Mouse (Mus musculus): Measurements from ENCODE around the gene Rimbp2. TPM values are rescaled to one million over a fixed set of nuclear protein-coding genes. Genes with fewer than 3 reads are reported as not detected.

The Rimbp2 gene
- total and polyA plus RNA-seq, 3 experiments: not detected

- Histone ChIP-seq H3K9ac (ENCODE audit: control insufficient read depth, low read depth, low read length, poor library complexity, severe bottlenecking) (no peak overlapping the region), H3K4me1 (ENCODE audit: control insufficient read depth in 1 of 2, insufficient read depth in 2 of 2, low read length in 2 of 2) (no peaks in the 10 kb centered on the region), H3K9me3 (replicated peaks; ENCODE audit: insufficient read depth, low read length) (no peaks in the 10 kb centered on the region), H3K27me3 (ENCODE audit: control insufficient read depth in 1 of 2, insufficient read depth in 2 of 2, low read length in 2 of 2) (no peaks in the 10 kb centered on the region), H3K79me2 (ENCODE audit: control insufficient read depth, insufficient read depth, low read length, poor library complexity) (no peaks in the 10 kb centered on the region), H3K27ac (ENCODE audit: control insufficient read depth, low read depth, low read length) (no peak overlapping the region), H3K4me3 (ENCODE audit: control insufficient read depth in 1 of 2, insufficient read depth in 1 of 2, low read depth in 2 of 2, low read length in 2 of 2) (no peak overlapping the region), H3K36me3 (ENCODE audit: control insufficient read depth in 1 of 2, insufficient read depth in 2 of 2, low read length in 2 of 2) (no peaks in the 10 kb centered on the region)
- DNase-seq (ENCODE audit: low read depth, low spot score): no peak
- TF ChIP-seq USF2 (IDR thresholded peaks at IDR 0.05; ENCODE audit: borderline replicate concordance in 1 of 2, insufficient read depth in 1 of 2, low read depth in 1 of 2, low read length in 2 of 2) (no peak), MAFK (IDR thresholded peaks at IDR 0.05; ENCODE audit: borderline replicate concordance, low read depth, low read length) (no peak), CTCF (IDR thresholded peaks at IDR 0.05 in 2 of 3, conservative IDR thresholded peaks at IDR 0.05 in 1 of 3; ENCODE audit: control insufficient read depth in 1 of 3, insufficient read depth in 1 of 3, low read depth in 2 of 3, low read length in 3 of 3, poor library complexity in 1 of 3, severe bottlenecking in 1 of 3) (no peak), GABPA (IDR thresholded peaks at IDR 0.05; ENCODE audit: low read depth, low read length) (no peak)
These were observed 12.8 kb downstream of the Rimbp2 start for GRCm38 (mm10) chr5:128940436-128940835.

- H3K36me3 ChIP-seq (ENCODE audit: control insufficient read depth in 1 of 2, insufficient read depth in 2 of 2, low read length in 2 of 2): no peaks in the 10 kb centered on the region
- no peaks in the 10 kb centered on the region for H3K9me3 ChIP-seq (replicated peaks; ENCODE audit: insufficient read depth, low read length)
- H3K27ac ChIP-seq (ENCODE audit: control insufficient read depth, low read depth, low read length): no peak overlapping the region
- no peaks in the 10 kb centered on the region for H3K27me3 ChIP-seq (ENCODE audit: control insufficient read depth in 1 of 2, insufficient read depth in 2 of 2, low read length in 2 of 2)
- no peaks in the 10 kb centered on the region for H3K79me2 ChIP-seq (ENCODE audit: control insufficient read depth, insufficient read depth, low read length, poor library complexity)
- DNase-seq (ENCODE audit: low read depth, low spot score): no peak
- H3K9ac ChIP-seq (ENCODE audit: control insufficient read depth, low read depth, low read length, poor library complexity, severe bottlenecking): no peak overlapping the region
- H3K4me3 ChIP-seq (ENCODE audit: control insufficient read depth in 1 of 2, insufficient read depth in 1 of 2, low read depth in 2 of 2, low read length in 2 of 2): no peak overlapping the region
- no peaks in the 10 kb centered on the region for H3K4me1 ChIP-seq (ENCODE audit: control insufficient read depth in 1 of 2, insufficient read depth in 2 of 2, low read length in 2 of 2)
- no peak for TF ChIP-seq BHLHE40 (IDR thresholded peaks at IDR 0.05; ENCODE audit: borderline replicate concordance, low read depth, low read length)
- TF ChIP-seq HCFC1 (IDR thresholded peaks at IDR 0.05; ENCODE audit: low read depth, low read length): no peak
- no peak for TF ChIP-seq ETS1 (IDR thresholded peaks at IDR 0.05; ENCODE audit: low read depth, low read length)
- TF ChIP-seq TCF12 (IDR thresholded peaks at IDR 0.05; ENCODE audit: low read depth, low read length): no peak
- TF ChIP-seq RAD21 (IDR thresholded peaks at IDR 0.05; ENCODE audit: low read depth, low read length): no peak
- TF ChIP-seq SMC3 (IDR thresholded peaks at IDR 0.05; ENCODE audit: low read depth, low read length): no peak
- TF ChIP-seq POLR2AphosphoS5 (IDR thresholded peaks at IDR 0.05; ENCODE audit: borderline replicate concordance, low read depth, low read length): no peak
- TF ChIP-seq KAT2A (conservative IDR thresholded peaks at IDR 0.05; ENCODE audit: low read depth, low read length): no peak
These were observed 17.9 kb downstream of the Rimbp2 start for GRCm38 (mm10) chr5:128935359-128935899.

GRCm38 (mm10) chr5:128932776-128933175, 20.5 kb downstream of the Rimbp2 start:
- no peaks in the 10 kb centered on the region for H3K79me2 ChIP-seq (ENCODE audit: control insufficient read depth, insufficient read depth, low read length, poor library complexity)
- no peaks in the 10 kb centered on the region for H3K27me3 ChIP-seq (ENCODE audit: control insufficient read depth in 1 of 2, insufficient read depth in 2 of 2, low read length in 2 of 2)
- H3K36me3 ChIP-seq (ENCODE audit: control insufficient read depth in 1 of 2, insufficient read depth in 2 of 2, low read length in 2 of 2): no peaks in the 10 kb centered on the region
- H3K9ac ChIP-seq (ENCODE audit: control insufficient read depth, low read depth, low read length, poor library complexity, severe bottlenecking): no peak overlapping the region
- no peak overlapping the region for H3K27ac ChIP-seq (ENCODE audit: control insufficient read depth, low read depth, low read length)
- no peaks in the 10 kb centered on the region for H3K4me1 ChIP-seq (ENCODE audit: control insufficient read depth in 1 of 2, insufficient read depth in 2 of 2, low read length in 2 of 2)
- no peak for TF ChIP-seq HCFC1 (IDR thresholded peaks at IDR 0.05; ENCODE audit: low read depth, low read length)
- no peak for TF ChIP-seq ELF1 (IDR thresholded peaks at IDR 0.05; ENCODE audit: low read depth, low read length)
- TF ChIP-seq TCF12 (IDR thresholded peaks at IDR 0.05; ENCODE audit: low read depth, low read length): no peak
- no peak for TF ChIP-seq CHD1 (IDR thresholded peaks at IDR 0.05; ENCODE audit: low read depth, low read length)
- no peak overlapping the region for H3K4me3 ChIP-seq (ENCODE audit: control insufficient read depth in 1 of 2, insufficient read depth in 1 of 2, low read depth in 2 of 2, low read length in 2 of 2)
- no peaks in the 10 kb centered on the region for H3K9me3 ChIP-seq (replicated peaks; ENCODE audit: insufficient read depth, low read length)
- no peak for DNase-seq (ENCODE audit: low read depth, low spot score)

Data from MEL (cell line).